Mouse (Mus musculus) splenic B cell, adult 2 months (primary cell): ENCODE measurements around the gene Med22.

Source experiments
- DNase-seq: peaks from one replicate; pipeline ENCODE4 v3.0.0-alpha.2; 2011; ENCODE audit warnings: low read depth, low spot score
- H3K27me3 ChIP-seq: 2 replicates; pipeline ENCODE4 v1.6.1; 2012; ENCODE audit warnings: mild to moderate bottlenecking, low read length, moderate library complexity, mixed read lengths; ENCODE audit not compliant: control insufficient read depth, poor library complexity, insufficient read depth, severe bottlenecking
- H3K36me3 ChIP-seq: 2 replicates; pipeline ENCODE4 v1.6.1; 2012; ENCODE audit warnings: mild to moderate bottlenecking, low read length, moderate library complexity, mixed read lengths; ENCODE audit not compliant: control insufficient read depth, poor library complexity, insufficient read depth, severe bottlenecking

Gene Med22

GRCm38 (mm10) chr2:26862856-26863255 is 47.6 kb downstream of the Med22 start:
- Histone ChIP-seq H3K36me3 (no peaks in the 10 kb centered on the region), H3K27me3 (no peaks in the 10 kb centered on the region; the same call in 1 of the 2 replicates)
- DNase-seq, result no peak
